Comparison of ENCODE assay signal across 21 mouse cellular contexts in the genomic region with DNA sequence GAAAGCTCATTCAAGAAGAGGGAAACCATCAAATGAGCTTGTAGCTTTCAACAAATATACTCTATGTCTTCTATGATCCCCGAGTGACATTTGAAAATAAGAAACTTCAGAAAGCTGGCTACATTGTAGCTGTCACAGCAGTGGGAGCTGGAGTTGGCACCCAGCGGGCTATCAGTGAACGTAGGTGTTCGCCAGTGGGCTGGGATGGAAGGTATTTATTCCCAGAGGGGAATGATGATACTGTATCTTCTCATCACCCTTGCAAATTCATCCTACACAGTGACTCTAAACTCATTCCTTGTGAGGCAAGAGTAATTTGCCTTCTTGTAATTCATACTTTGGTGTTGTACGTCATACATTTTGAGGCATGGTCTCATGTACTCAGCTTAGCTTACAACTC.
A peak's percentile ranks its signal among the peaks of the same experiment; 100 is the strongest.
DNase-seq lines count a peak whose midpoint lies in the region; ATAC-seq lines count a peak whose summit lies in the region.
"Had no signal": no experiment of that assay in that cellular context is flagged by ENCODE, and none has a peak within 500 bp of the region (broad histone marks: within the 10 kb centered on the region; RNA-seq: fewer than 3 reads in every experiment).

No protein-coding gene starts in this region.

- DNase-seq in frontal cortex, postnatal 25 days (ENCODE audit: low spot score in 2 of 2) = no peak
- peak; percentile 11 to 13 for DNase-seq in right cerebral cortex, adult 2 months (ENCODE audit: low spot score in 2 of 2)
- no peak for DNase-seq in right cerebral cortex, postnatal 4 days
- DNase-seq: adrenal gland, adult 8-10 months; adrenal gland, postnatal 14 days; adrenal gland, postnatal 36 days; B cell, adult 2 months; cerebellum, adult 11 months; cerebellum, adult 18-20 months; cerebellum, adult 8-10 months; cerebellum, adult 9-11 months; cerebellum, postnatal 14 days; cerebellum, postnatal 36 days; embryo, embryonic 11 days had no signal

- peak; percentile 96 for ATAC-seq in frontal cortex, adult (ENCODE audit: low TSS enrichment)
- ATAC-seq in megakaryocyte progenitor cell, adult 5-6 weeks (replicated peaks; ENCODE audit: poor library complexity) = no peak
- ATAC-seq: activated CD4-positive, CD25-positive, alpha-beta regulatory T cell, adult 4 months; CD4-positive, CD25-positive, alpha-beta regulatory T cell, adult 4 months; forebrain, embryonic 14.5 days; forebrain, embryonic 16.5 days; Patski had no signal

Comparison
In these comparisons a context has a peak if more than half of its experiments do, and no peak if none do; other contexts are left out.
1. DNase-seq: peak in right cerebral cortex, adult 2 months (2 of 2); none in frontal cortex, postnatal 25 days (0 of 2) and right cerebral cortex, postnatal 4 days (single experiment).